Mouse (Mus musculus): Measurements from ENCODE around the gene Ptprn2. TPM values are rescaled to one million over a fixed set of nuclear protein-coding genes. Genes with fewer than 3 reads are reported as not detected.

Ptprn2 gene
- total and polyA plus RNA-seq, 3 experiments: 0.17 TPM; not detected in 2

DNA sequence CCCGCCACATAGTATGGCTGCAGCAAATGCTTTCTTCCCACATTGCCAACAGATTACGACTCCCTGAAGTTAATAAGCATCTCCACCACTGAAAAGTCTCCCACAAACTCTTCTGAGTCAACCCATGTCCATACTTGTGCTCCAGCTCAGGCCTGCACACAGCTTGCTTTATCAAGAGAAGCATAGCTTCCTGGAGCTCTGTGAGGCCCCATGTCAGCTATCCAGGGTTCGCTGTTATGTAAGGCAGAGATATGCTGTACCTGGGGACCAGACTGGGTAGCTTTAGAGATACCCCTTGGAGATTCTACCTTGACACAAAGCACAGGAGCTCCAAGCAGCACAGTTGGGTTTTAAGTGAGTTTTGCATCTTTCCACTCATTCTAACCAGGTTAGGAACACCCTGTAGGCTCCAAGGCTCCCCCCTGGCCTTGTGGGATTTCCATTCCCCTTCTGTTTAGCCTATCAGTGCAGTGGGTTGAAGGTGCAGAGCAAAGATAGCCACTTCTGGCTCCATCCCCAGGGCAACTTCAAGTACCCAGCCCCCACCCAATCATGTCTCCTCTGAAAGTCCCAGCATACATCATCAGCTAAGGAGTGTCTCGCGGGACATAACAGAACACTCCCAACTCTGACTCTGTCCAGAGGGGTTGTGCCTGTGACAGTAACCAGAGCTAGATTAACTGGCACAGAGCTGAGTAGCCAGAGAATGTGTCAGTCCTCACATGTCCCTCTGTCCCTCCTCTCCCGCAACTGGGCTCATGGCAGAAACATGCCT lies 572.9 kb downstream of the Ptprn2 start:
- H3K4me1 ChIP-seq (ENCODE audit: control insufficient read depth in 1 of 2, insufficient read depth in 2 of 2): peaks cover 0 to 12% of the 10 kb centered on the region in 2 experiments; a peak in 2 of 4 replicates
- H3K27me3 ChIP-seq (replicated peaks): no peaks in the 10 kb centered on the region
- H3K36me3 ChIP-seq (replicated peaks in 1 of 2; ENCODE audit: control insufficient read depth in 1 of 2, insufficient read depth in 1 of 2, low read length in 1 of 2): no peaks in the 10 kb centered on the region
- in situ Hi-C loops (cut with MboI; ENCODE audit: low pct_ligation_motif_present, low pct_unique_long_range_greater_than_20kb, low sequenced_read_pairs) (no loop called here), dilution Hi-C loops (cut with MboI; ENCODE audit: extremely low pct_ligation_motif_present, extremely low pct_unique_long_range_greater_than_20kb, low sequenced_read_pairs) (no loop called here)
- no peak overlapping the region for H3K4me3 ChIP-seq (replicated peaks in 1 of 3; ENCODE audit: low read depth in 2 of 3, low read length in 2 of 3, poor library complexity in 1 of 3)
- no peak overlapping the region for H3K4me2 ChIP-seq (ENCODE audit: insufficient read depth, low read depth, poor library complexity, severe bottlenecking)
- TF ChIP-seq MXI1 (IDR thresholded peaks at IDR 0.05; ENCODE audit: low read depth, low read length) (no peak), IRF4 (IDR thresholded peaks at IDR 0.05; ENCODE audit: low read depth, low read length) (no peak), NELFE (IDR thresholded peaks at IDR 0.05; ENCODE audit: low read depth, low read length) (no peak), CHD1 (IDR thresholded peaks at IDR 0.05; ENCODE audit: low read depth, low read length) (no peak), RAD21 (IDR thresholded peaks at IDR 0.05; ENCODE audit: low read depth, low read length) (no peak), SMC3 (IDR thresholded peaks at IDR 0.05; ENCODE audit: low read depth, low read length) (no peak), TCF12 (IDR thresholded peaks at IDR 0.05; ENCODE audit: low read depth, low read length) (no peak), ETS1 (conservative IDR thresholded peaks at IDR 0.05; ENCODE audit: low read depth, low read length) (no peak), MEF2A (IDR thresholded peaks at IDR 0.05; ENCODE audit: borderline replicate concordance, low read depth, low read length) (no peak), MAFK (IDR thresholded peaks at IDR 0.05; ENCODE audit: insufficient replicate concordance, low read length) (no peak), MYC (IDR thresholded peaks at IDR 0.05; ENCODE audit: low read depth, low read length) (no peak), GABPA (IDR thresholded peaks at IDR 0.05; ENCODE audit: insufficient replicate concordance, low read depth, low read length) (no peak)
- no peak for DNase-seq (ENCODE audit: extremely low read depth)
- H3K79me2 ChIP-seq (replicated peaks; ENCODE audit: control insufficient read depth, extremely low read depth, insufficient read depth, poor library complexity, severe bottlenecking): no peaks in the 10 kb centered on the region
- no peak overlapping the region for H3K27ac ChIP-seq (ENCODE audit: insufficient read depth, low read depth)
- no peak overlapping the region for H3K9ac ChIP-seq (ENCODE audit: insufficient read depth, low read depth)
- H3K9me3 ChIP-seq (replicated peaks; ENCODE audit: low read length): no peaks in the 10 kb centered on the region

- Histone ChIP-seq H3K27me3 (replicated peaks) (no peaks in the 10 kb centered on the region), H3K4me1 (ENCODE audit: control insufficient read depth in 1 of 2, insufficient read depth in 2 of 2) (peaks cover 0 to 12% of the 10 kb centered on the region in 2 experiments; a peak in 2 of 4 replicates), H3K79me2 (replicated peaks; ENCODE audit: control insufficient read depth, extremely low read depth, insufficient read depth, poor library complexity, severe bottlenecking) (no peaks in the 10 kb centered on the region), H3K9me3 (replicated peaks; ENCODE audit: low read length) (no peaks in the 10 kb centered on the region), H3K27ac (ENCODE audit: insufficient read depth, low read depth) (no peak overlapping the region), H3K9ac (ENCODE audit: insufficient read depth, low read depth) (no peak overlapping the region), H3K36me3 (replicated peaks in 1 of 2; ENCODE audit: control insufficient read depth in 1 of 2, insufficient read depth in 1 of 2, low read length in 1 of 2) (no peaks in the 10 kb centered on the region), H3K4me3 (replicated peaks in 1 of 3; ENCODE audit: low read depth in 2 of 3, low read length in 2 of 3, poor library complexity in 1 of 3) (no peak overlapping the region), H3K4me2 (ENCODE audit: insufficient read depth, low read depth, poor library complexity, severe bottlenecking) (no peak overlapping the region)
- DNase-seq (ENCODE audit: extremely low read depth): no peak
- TF ChIP-seq POLR2AphosphoS2 (IDR thresholded peaks at IDR 0.05; ENCODE audit: low read depth, low read length) (no peak), CHD1 (IDR thresholded peaks at IDR 0.05; ENCODE audit: low read depth, low read length) (no peak), TBP (conservative IDR thresholded peaks at IDR 0.05; ENCODE audit: low read depth, low read length) (no peak), ZKSCAN1 (IDR thresholded peaks at IDR 0.05; ENCODE audit: borderline replicate concordance, low read depth, low read length) (no peak), ZNF384 (IDR thresholded peaks at IDR 0.05; ENCODE audit: low read depth, low read length) (no peak), EP300 (IDR thresholded peaks at IDR 0.05; ENCODE audit: low read length) (no peak)
- in situ Hi-C loops (cut with MboI; ENCODE audit: low pct_ligation_motif_present, low pct_unique_long_range_greater_than_20kb, low sequenced_read_pairs): no loop called here
- dilution Hi-C loops (cut with MboI; ENCODE audit: extremely low pct_ligation_motif_present, extremely low pct_unique_long_range_greater_than_20kb, low sequenced_read_pairs): no loop called here
Observed at GRCm38 (mm10) chr12:117058975-117059374, 573.5 kb downstream of the Ptprn2 start.
